Mouse (Mus musculus): ENCODE results near the gene Vmn1r137.
"Not testable (repeated sequence)": the region's sequence is repeated elsewhere in the genome, so short reads cannot be mapped to it uniquely, and the experiment has no call there.

- not testable (repeated sequence) for TF ChIP-seq GATA1 (IDR thresholded peaks at IDR 0.05; ENCODE audit: borderline replicate concordance, low read length); FLI1 (IDR thresholded peaks at IDR 0.05; ENCODE audit: low read length)
Measured at GRCm38 (mm10) chr7:22028797-22029196, 34.4 kb downstream of the Vmn1r137 start, which contains the start of gene Vmn1r138.
